Mouse (Mus musculus): Measurements from ENCODE around the gene Pam16. TPM values are rescaled to one million over a fixed set of nuclear protein-coding genes. Genes with fewer than 3 reads are reported as not detected.

Gene Pam16
- polyA plus RNA-seq, 1 experiment from 2014 or later, result 171 TPM

DNA sequence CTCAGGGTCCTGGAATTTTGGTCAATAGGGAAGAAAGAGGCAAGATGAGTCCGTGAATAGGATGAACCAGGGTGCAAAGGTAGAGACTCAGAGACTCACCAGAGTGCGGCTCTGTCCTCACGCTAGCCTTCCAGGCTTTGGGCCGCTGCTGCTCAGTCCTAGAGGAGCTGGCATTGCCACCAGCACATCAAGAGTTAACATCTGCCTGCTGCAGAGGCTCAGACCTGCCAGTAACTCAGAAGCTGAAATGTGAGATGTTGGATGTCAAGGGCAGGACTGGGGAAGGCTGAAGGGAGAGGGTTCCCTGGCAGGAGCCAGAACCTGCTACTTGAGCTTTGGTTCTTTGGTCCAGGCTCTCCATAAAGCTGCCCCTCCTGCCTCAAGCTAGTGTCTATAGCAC, 54.1 kb downstream of the Pam16 start:
- 63% methylated on average over 4 of the region's 4 CpGs for WGBS
- DNase-seq (no peak), ATAC-seq (ENCODE audit: low FRiP score, low TSS enrichment) (no peak)
- Histone ChIP-seq H3K4me3 (replicated peaks; ENCODE audit: low read depth, low read length) (no peak overlapping the region), H3K36me3 (ENCODE audit: control insufficient read depth, insufficient read depth, low read length) (no peaks in the 10 kb centered on the region), H3K4me2 (ENCODE audit: low read length) (no peak overlapping the region), H3K9ac (replicated peaks; ENCODE audit: low read length) (no peak overlapping the region), H3K27me3 (ENCODE audit: control insufficient read depth, insufficient read depth, low read length) (no peaks in the 10 kb centered on the region), H3K9me3 (ENCODE audit: control insufficient read depth, low read length) (no peaks in the 10 kb centered on the region), H3K4me1 (ENCODE audit: control insufficient read depth, insufficient read depth, low read length) (no peaks in the 10 kb centered on the region), H3K27ac (replicated peaks; ENCODE audit: low read depth, low read length) (no peak overlapping the region)

DNA sequence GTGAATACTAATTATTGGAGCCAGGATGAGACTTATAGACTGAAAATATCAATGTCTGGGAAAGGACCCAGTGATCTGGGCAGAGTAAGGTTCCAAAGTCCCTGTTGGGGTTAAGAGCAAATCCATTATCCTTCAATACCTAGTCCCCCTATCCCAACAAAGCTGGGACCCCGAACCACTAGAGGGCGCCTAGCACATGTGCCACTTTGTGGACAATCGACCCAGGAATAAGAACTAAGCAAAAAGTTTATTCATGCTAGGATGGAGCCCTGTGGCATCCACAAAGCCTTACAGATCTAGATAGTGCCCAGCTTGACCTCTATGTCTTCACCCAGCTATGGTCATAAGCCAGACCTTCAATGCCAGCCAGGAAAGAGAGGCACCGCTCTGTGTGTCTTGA, 56.9 kb downstream of the Pam16 start:
- no peak overlapping the region for H3K4me2 ChIP-seq (ENCODE audit: low read length)
- WGBS, result 19% methylated on average over 4 of the region's 4 CpGs
- no peak for ATAC-seq (ENCODE audit: low FRiP score, low TSS enrichment)

More for the DNA sequence above, 56.9 kb downstream of the Pam16 start:
- H3K36me3 ChIP-seq (ENCODE audit: control insufficient read depth, insufficient read depth, low read length), result no peaks in the 10 kb centered on the region
- H3K9me3 ChIP-seq (ENCODE audit: control insufficient read depth, low read length), result no peaks in the 10 kb centered on the region
- no peak overlapping the region for H3K27ac ChIP-seq (replicated peaks; ENCODE audit: low read depth, low read length)
- no peaks in the 10 kb centered on the region for H3K4me1 ChIP-seq (ENCODE audit: control insufficient read depth, insufficient read depth, low read length)
- DNase-seq, result peak; percentile 93
- H3K9ac ChIP-seq (replicated peaks; ENCODE audit: low read length), result no peak overlapping the region
- H3K27me3 ChIP-seq (ENCODE audit: control insufficient read depth, insufficient read depth, low read length), result no peaks in the 10 kb centered on the region
- H3K4me3 ChIP-seq (replicated peaks; ENCODE audit: low read depth, low read length), result no peak overlapping the region

Other genes with a start within 250 kb of the Pam16 start
- 5.3 and 5.8 TPM in 2 replicates for gene Adcy9, start 204.5 kb downstream of the Pam16 start, polyA plus RNA-seq (2014; fragmentation: Nextera tagmentation; extraction: Ambion mirVana)
- gene Srl, start 83.2 kb downstream of the Pam16 start, polyA plus RNA-seq (2014; fragmentation: Nextera tagmentation; extraction: Ambion mirVana), result 17.6 and 25.7 TPM in 2 replicates
- gene Tfap4, start 65.1 kb downstream of the Pam16 start, polyA plus RNA-seq (2014; fragmentation: Nextera tagmentation; extraction: Ambion mirVana), result 7.2 and 8.9 TPM in 2 replicates
- gene Glis2, start 30.3 kb downstream of the Pam16 start, polyA plus RNA-seq (2014; fragmentation: Nextera tagmentation; extraction: Ambion mirVana), result 13.2 and 13.4 TPM in 2 replicates
- gene Vasn, start 15.0 kb upstream of the Pam16 start, polyA plus RNA-seq (2014; fragmentation: Nextera tagmentation; extraction: Ambion mirVana), result 3.4 and 3.9 TPM in 2 replicates
- gene Dnaja3, start 15.0 kb upstream of the Pam16 start, polyA plus RNA-seq (2014; fragmentation: Nextera tagmentation; extraction: Ambion mirVana), result 44.8 and 55.0 TPM in 2 replicates
- 23.3 and 25.7 TPM in 2 replicates for gene Coro7, start 54.8 kb upstream of the Pam16 start, polyA plus RNA-seq (2014; fragmentation: Nextera tagmentation; extraction: Ambion mirVana)
- 80.9 and 91.4 TPM in 2 replicates for gene Nmral1, start 94.4 kb upstream of the Pam16 start, polyA plus RNA-seq (2014; fragmentation: Nextera tagmentation; extraction: Ambion mirVana)
- 91.6 and 96.4 TPM in 2 replicates for gene Hmox2, start 101.4 kb upstream of the Pam16 start, polyA plus RNA-seq (2014; fragmentation: Nextera tagmentation; extraction: Ambion mirVana)
- 98.1 and 103 TPM in 2 replicates for gene Cdip1, start 165.3 kb upstream of the Pam16 start, polyA plus RNA-seq (2014; fragmentation: Nextera tagmentation; extraction: Ambion mirVana)
- gene 4930562C15Rik, start 210.4 kb upstream of the Pam16 start, polyA plus RNA-seq (2014; fragmentation: Nextera tagmentation; extraction: Ambion mirVana), result 0.42 and 0.61 TPM in 2 replicates